Mouse (Mus musculus) ovary, postnatal 10 days (tissue): ENCODE data around the gene Gm5460.

Experiments used
- DNase-seq: peaks from one replicate; pipeline ENCODE4 v3.0.0; 2022; ENCODE audit warnings: low spot score

The Gm5460 gene

GRCm38 (mm10) chr14:34016381-34016780 lies at the start of gene Gm5460:
Gene Gm5460 (plus strand): TSS chr14:34016758.
- DNase-seq: no peak

GRCm38 (mm10) chr14:33972679-33973078 lies 43.9 kb upstream of the Gm5460 start:
- no peak for DNase-seq

- no peak for DNase-seq
Observed at GRCm38 (mm10) chr14:33974752-33975151, 41.8 kb upstream of the Gm5460 start.

- DNase-seq: no peak
Observed at GRCm38 (mm10) chr14:33977748-33978147, 38.8 kb upstream of the Gm5460 start.

GRCm38 (mm10) chr14:33978604-33979059 lies 37.9 kb upstream of the Gm5460 start, which contains the start of gene Zfp488:
Gene Zfp488 (minus strand): TSS chr14:33978764.
- DNase-seq: no peak

- no peak for DNase-seq
Observed at GRCm38 (mm10) chr14:33989201-33989600, 27.4 kb upstream of the Gm5460 start.

- no peak for DNase-seq
Observed at GRCm38 (mm10) chr14:33991971-33992370, 24.6 kb upstream of the Gm5460 start.

- no peak for DNase-seq
Observed at GRCm38 (mm10) chr14:33993051-33993450, 23.5 kb upstream of the Gm5460 start.

GRCm38 (mm10) chr14:33993521-33994289 lies 22.9 kb upstream of the Gm5460 start:
- no peak for DNase-seq

GRCm38 (mm10) chr14:33997427-33997826 lies 19.1 kb upstream of the Gm5460 start:
- no peak for DNase-seq

- no peak for DNase-seq
Observed at GRCm38 (mm10) chr14:34000076-34000475, 16.5 kb upstream of the Gm5460 start.

GRCm38 (mm10) chr14:34001445-34001844 lies 15.1 kb upstream of the Gm5460 start:
- no peak for DNase-seq

- DNase-seq: no peak
Observed at GRCm38 (mm10) chr14:34002358-34002757, 14.2 kb upstream of the Gm5460 start.

- no peak for DNase-seq
Observed at GRCm38 (mm10) chr14:34015063-34015462, 1.5 kb upstream of the Gm5460 start, which contains the start of gene Gm30083. Gene Gm30083 (minus strand): TSS chr14:34015182.

- no peak for DNase-seq
Observed at GRCm38 (mm10) chr14:34016938-34017337, 380 bp downstream of the Gm5460 start.

GRCm38 (mm10) chr14:34026710-34027109 lies 10.2 kb downstream of the Gm5460 start:
- DNase-seq: no peak

GRCm38 (mm10) chr14:34033841-34034610 lies 17.5 kb downstream of the Gm5460 start:
- DNase-seq: no peak

- DNase-seq: no peak
Observed at GRCm38 (mm10) chr14:34041241-34041640, 24.7 kb downstream of the Gm5460 start.

GRCm38 (mm10) chr14:34043341-34043740 lies 26.8 kb downstream of the Gm5460 start:
- DNase-seq: no peak

GRCm38 (mm10) chr14:34050101-34050779 lies 33.7 kb downstream of the Gm5460 start:
- no peak for DNase-seq

- no peak for DNase-seq
Observed at GRCm38 (mm10) chr14:34052516-34052915, 36.0 kb downstream of the Gm5460 start, which contains the start of gene Antxrl. Gene Antxrl (plus strand): TSS chr14:34052707.

GRCm38 (mm10) chr14:34071665-34072064 lies 55.1 kb downstream of the Gm5460 start:
- no peak for DNase-seq
